In the genomic region with DNA sequence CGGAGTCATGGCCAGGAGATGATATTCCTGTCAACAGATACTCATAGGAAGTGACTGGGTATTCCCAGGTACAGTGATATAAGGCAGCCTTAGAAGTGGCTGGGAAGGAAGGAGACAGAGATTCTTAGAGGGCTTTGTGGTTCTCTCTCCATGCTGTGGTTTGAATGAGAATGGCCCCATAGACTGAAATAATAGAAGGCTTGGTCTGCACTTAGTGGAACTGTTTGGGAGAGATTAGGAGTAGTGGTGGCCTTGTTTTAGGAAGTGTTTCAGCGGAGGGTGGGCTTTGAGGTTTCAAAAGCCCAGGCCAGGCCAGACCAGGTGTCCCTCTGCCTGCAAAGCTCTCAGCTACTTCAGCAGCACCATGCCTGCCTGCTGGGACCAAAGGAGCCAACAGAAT, we compare ENCODE assay signal across 15 mouse cellular contexts.
"Had no signal": no experiment of that assay in that cellular context is flagged by ENCODE, and none has a peak within 500 bp of the region (broad histone marks: within the 10 kb centered on the region; RNA-seq: fewer than 3 reads in every experiment).

No protein-coding gene starts in this region.

- H3K27ac ChIP-seq: neural tube, embryonic 15.5 days; stomach, embryonic 15.5 days; stomach, postnatal 0 days had no signal

- DNase-seq: retina, postnatal 1 day; right cerebral cortex, adult 18-20 months; right cerebral cortex, postnatal 14 days; right cerebral cortex, postnatal 25 days; right cerebral cortex, postnatal 4 days; spleen, adult 18-20 months; thymus, adult 18-20 months; thymus, adult 2 months; thymus, postnatal 14 days; thymus, postnatal 25 days; thymus, postnatal 36 days; thymus, postnatal 4 days had no signal

- H3K36me3 ChIP-seq: neural tube, embryonic 15.5 days; stomach, embryonic 15.5 days had no signal

- H3K9ac ChIP-seq: neural tube, embryonic 15.5 days; stomach, embryonic 15.5 days had no signal

- H3K9me3 ChIP-seq: neural tube, embryonic 15.5 days; stomach, embryonic 15.5 days had no signal

- H3K4me3 ChIP-seq: neural tube, embryonic 15.5 days; stomach, embryonic 15.5 days had no signal

- H3K4me1 ChIP-seq: neural tube, embryonic 15.5 days; stomach, embryonic 15.5 days had no signal
